8 mouse cellular contexts compared by ENCODE assay signal in genomic region chr11:69062761-69063224, GRCm38 (mm10). TPM values are rescaled to one million over a fixed set of nuclear protein-coding genes. Genes with fewer than 3 reads are reported as not detected.
A peak's percentile ranks its signal among the peaks of the same experiment; 100 is the strongest.
DNase-seq lines count a peak whose midpoint lies in the region; ATAC-seq lines count a peak whose summit lies in the region.

No protein-coding gene starts in this region.

- H3K4me2 ChIP-seq in intestine, embryonic 15.5 days (replicated peaks): peak overlapping the region; percentile 55

- H3K9ac ChIP-seq in intestine, embryonic 15.5 days: 0 out of 2 replicates have a peak overlapping the region, but pooled peaks have one; percentile 29

- under 1% methylated on average over 19 of the region's 19 CpGs for WGBS in intestine, embryonic 15.5 days
- WGBS in midbrain, embryonic 10.5 days: under 1% methylated on average over 19 of the region's 19 CpGs

- peaks cover 39% of the 10 kb centered on the region for H3K4me1 ChIP-seq in intestine, embryonic 15.5 days (replicated peaks)
- peaks cover 63% of the 10 kb centered on the region for H3K4me1 ChIP-seq in midbrain, embryonic 10.5 days

- no peaks in the 10 kb centered on the region for H3K27me3 ChIP-seq in intestine, embryonic 15.5 days (replicated peaks)
- H3K27me3 ChIP-seq in midbrain, embryonic 10.5 days (ENCODE audit: low read depth, poor library complexity, severe bottlenecking): peaks cover 15% of the 10 kb centered on the region

- ATAC-seq in intestine, embryonic 15.5 days: peak; percentile 66

- no peaks in the 10 kb centered on the region for H3K9me3 ChIP-seq in intestine, embryonic 15.5 days
- H3K9me3 ChIP-seq in midbrain, embryonic 10.5 days (replicated peaks): no peaks in the 10 kb centered on the region

- peak; percentile 97 for DNase-seq in adipocyte (ENCODE audit: low spot score)
- peak; percentile 98 for DNase-seq in embryo, embryonic 10 days (ENCODE audit: low spot score)
- DNase-seq in gastrocnemius, postnatal 25 days: peak; percentile 89
- DNase-seq in left cerebral cortex, postnatal 36 days (ENCODE audit: low spot score in 2 of 2): peak; percentile 92 to 96
- DNase-seq in midbrain, embryonic 10.5 days (ENCODE audit: low spot score): peak; percentile 92
- peak; percentile 93 for DNase-seq in right cerebral cortex, postnatal 36 days (ENCODE audit: low spot score in 2 of 2)
- DNase-seq in urinary bladder, postnatal 4 days (ENCODE audit: low spot score in 2 of 2): peak; percentile 89 to 93

- intact Hi-C loops in left cerebral cortex, postnatal 36 days (cut with DNase I): loop anchor here (1.0 to 10.0 kb wide), 4 partner anchors 21 to 182 kb away; partner anchors contain the start of gene Per1

- peak overlapping the region; percentile 66 for H3K4me3 ChIP-seq in intestine, embryonic 15.5 days (replicated peaks)
- peak overlapping the region; percentile 86 for H3K4me3 ChIP-seq in midbrain, embryonic 10.5 days

- no peaks in the 10 kb centered on the region for H3K36me3 ChIP-seq in intestine, embryonic 15.5 days
- H3K36me3 ChIP-seq in midbrain, embryonic 10.5 days: no peaks in the 10 kb centered on the region

- peak overlapping the region; percentile 67; the same call in 1 of the 2 replicates for H3K27ac ChIP-seq in intestine, embryonic 15.5 days
- H3K27ac ChIP-seq in midbrain, embryonic 10.5 days (replicated peaks): peak overlapping the region; percentile 73

RNA-seq across cellular contexts. Expression of gene Borcs6, which starts 3.3 kb away (rescaled TPM):
- total RNA-seq in gastrocnemius, postnatal 25 days (2021): 10 to 100 TPM; 15.5 to 15.9 TPM
- 8.6 and 8.9 TPM in 2 replicates for polyA plus RNA-seq in intestine, embryonic 15.5 days (2015; fragmentation: Nextera tagmentation; extraction: Ambion mirVana)
- total RNA-seq in left cerebral cortex, postnatal 36 days (2021): 10 to 100 TPM; 30.7 to 38.4 TPM
- polyA plus RNA-seq in midbrain, embryonic 10.5 days (2016; fragmentation: Nextera tagmentation; extraction: Ambion mirVana): 6.9 and 8.7 TPM in 2 replicates

RNA-seq across cellular contexts. Expression of gene Tmem107, which starts 7.8 kb away (rescaled TPM):
- 1 to 10 TPM; 3.9 to 4.1 TPM for total RNA-seq in gastrocnemius, postnatal 25 days (2021)
- 43.7 and 47.6 TPM in 2 replicates for polyA plus RNA-seq in intestine, embryonic 15.5 days (2015; fragmentation: Nextera tagmentation; extraction: Ambion mirVana)
- 10 to 100 TPM; 19.5 to 20.5 TPM for total RNA-seq in left cerebral cortex, postnatal 36 days (2021)
- polyA plus RNA-seq in midbrain, embryonic 10.5 days (2016; fragmentation: Nextera tagmentation; extraction: Ambion mirVana): 63.4 and 64.8 TPM in 2 replicates

RNA-seq across cellular contexts. Expression of gene Aurkb, which starts 17.3 kb away (rescaled TPM):
- under 1 TPM; 0.54 to 0.88 TPM for total RNA-seq in gastrocnemius, postnatal 25 days (2021)
- 133 and 135 TPM in 2 replicates for polyA plus RNA-seq in intestine, embryonic 15.5 days (2015; fragmentation: Nextera tagmentation; extraction: Ambion mirVana)
- 1 to 10 TPM in 1 of 2 experiments, under 1 TPM in 1; 0.43 to 1.1 TPM for total RNA-seq in left cerebral cortex, postnatal 36 days (2021)
- 218 and 239 TPM in 2 replicates for polyA plus RNA-seq in midbrain, embryonic 10.5 days (2016; fragmentation: Nextera tagmentation; extraction: Ambion mirVana)

RNA-seq across cellular contexts. Expression of gene Vamp2, which starts 25.5 kb away (rescaled TPM):
- total RNA-seq in gastrocnemius, postnatal 25 days (2021): 10 to 100 TPM; 34.9 to 35.2 TPM
- 61.8 and 64.2 TPM in 2 replicates for polyA plus RNA-seq in intestine, embryonic 15.5 days (2015; fragmentation: Nextera tagmentation; extraction: Ambion mirVana)
- total RNA-seq in left cerebral cortex, postnatal 36 days (2021): 1,000 to 10,000 TPM; 1,090 to 1,186 TPM
- 63.1 and 90.1 TPM in 2 replicates for polyA plus RNA-seq in midbrain, embryonic 10.5 days (2016; fragmentation: Nextera tagmentation; extraction: Ambion mirVana)

RNA-seq across cellular contexts. Expression of gene Per1, which starts 32.2 kb away (rescaled TPM):
- total RNA-seq in gastrocnemius, postnatal 25 days (2021): 10 to 100 TPM; 21.0 to 50.8 TPM
- 11.9 and 15.6 TPM in 2 replicates for polyA plus RNA-seq in intestine, embryonic 15.5 days (2015; fragmentation: Nextera tagmentation; extraction: Ambion mirVana)
- 100 to 1,000 TPM; 106 to 122 TPM for total RNA-seq in left cerebral cortex, postnatal 36 days (2021)
- 6.8 and 7.6 TPM in 2 replicates for polyA plus RNA-seq in midbrain, embryonic 10.5 days (2016; fragmentation: Nextera tagmentation; extraction: Ambion mirVana)

Comparison
In these comparisons a context has a peak if more than half of its experiments do, and no peak if none do; other contexts are left out.
1. Peak in every context shown above with its lines: DNase-seq, ATAC-seq, H3K4me3 ChIP-seq and H3K27ac ChIP-seq.
2. RNA of gene Tmem107, which starts 7.8 kb away (total RNA-seq): 19.5 to 20.5 TPM in left cerebral cortex, postnatal 36 days; 3.9 to 4.1 TPM in gastrocnemius, postnatal 25 days; every median in the first group is over 4 times any median in the second.